Mouse (Mus musculus): ENCODE data around the gene Ppp1r9a. TPM values are rescaled to one million over a fixed set of nuclear protein-coding genes. Genes with fewer than 3 reads are reported as not detected.

The Ppp1r9a gene
- total and polyA plus RNA-seq, 3 experiments: 0.03 TPM; not detected in 2

GRCm38 (mm10) chr6:5026772-5027171 lies 124.1 kb downstream of the Ppp1r9a start:
- TF ChIP-seq ZNF384 (IDR thresholded peaks at IDR 0.05; ENCODE audit: low read depth, low read length): no peak
- no peak for TF ChIP-seq SMC3 (IDR thresholded peaks at IDR 0.05; ENCODE audit: low read depth, low read length)
- no peak for TF ChIP-seq MAZ (IDR thresholded peaks at IDR 0.05; ENCODE audit: low read depth, low read length)
- TF ChIP-seq RCOR1 (IDR thresholded peaks at IDR 0.05; ENCODE audit: low read depth, low read length): no peak
- no peak for DNase-seq (ENCODE audit: low read depth, low spot score)
- Histone ChIP-seq H3K27ac (ENCODE audit: control insufficient read depth, low read depth, low read length) (no peak overlapping the region), H3K4me1 (ENCODE audit: control insufficient read depth in 1 of 2, insufficient read depth in 2 of 2, low read length in 2 of 2) (no peaks in the 10 kb centered on the region), H3K9ac (ENCODE audit: control insufficient read depth, low read depth, low read length, poor library complexity, severe bottlenecking) (no peak overlapping the region), H3K4me3 (ENCODE audit: control insufficient read depth in 1 of 2, insufficient read depth in 1 of 2, low read depth in 2 of 2, low read length in 2 of 2) (no peak overlapping the region), H3K79me2 (ENCODE audit: control insufficient read depth, insufficient read depth, low read length, poor library complexity) (no peaks in the 10 kb centered on the region), H3K36me3 (ENCODE audit: control insufficient read depth in 1 of 2, insufficient read depth in 2 of 2, low read length in 2 of 2) (no peaks in the 10 kb centered on the region), H3K9me3 (replicated peaks; ENCODE audit: insufficient read depth, low read length) (no peaks in the 10 kb centered on the region), H3K27me3 (ENCODE audit: control insufficient read depth in 1 of 2, insufficient read depth in 2 of 2, low read length in 2 of 2) (peaks cover 7 to 18% of the 10 kb centered on the region in 2 experiments)

DNA sequence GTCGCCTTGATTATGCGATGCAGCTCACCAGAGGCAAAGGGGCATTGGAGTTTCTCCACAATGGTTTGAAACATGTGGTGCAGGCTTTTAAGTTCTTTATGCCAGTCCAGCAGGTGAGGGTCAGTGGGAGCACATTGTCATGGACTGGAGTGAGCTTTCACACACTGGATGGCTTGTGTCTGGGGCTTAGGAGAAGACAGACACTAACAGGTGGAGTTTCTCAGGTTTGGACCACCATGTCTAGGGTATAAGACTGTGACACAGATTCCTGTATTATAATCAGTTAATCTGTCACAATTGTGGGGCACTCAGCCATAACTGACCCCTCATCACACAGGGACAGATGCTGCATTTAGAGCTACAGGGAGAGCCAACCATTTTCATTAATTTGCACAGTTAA lies 124.5 kb downstream of the Ppp1r9a start:
- Histone ChIP-seq H3K4me1 (ENCODE audit: control insufficient read depth in 1 of 2, insufficient read depth in 2 of 2, low read length in 2 of 2) (no peaks in the 10 kb centered on the region), H3K27ac (ENCODE audit: control insufficient read depth, low read depth, low read length) (no peak overlapping the region), H3K79me2 (ENCODE audit: control insufficient read depth, insufficient read depth, low read length, poor library complexity) (no peaks in the 10 kb centered on the region), H3K9me3 (replicated peaks; ENCODE audit: insufficient read depth, low read length) (no peaks in the 10 kb centered on the region), H3K9ac (ENCODE audit: control insufficient read depth, low read depth, low read length, poor library complexity, severe bottlenecking) (no peak overlapping the region), H3K4me3 (ENCODE audit: control insufficient read depth in 1 of 2, insufficient read depth in 1 of 2, low read depth in 2 of 2, low read length in 2 of 2) (no peak overlapping the region), H3K27me3 (ENCODE audit: control insufficient read depth in 1 of 2, insufficient read depth in 2 of 2, low read length in 2 of 2) (peaks cover 7 to 18% of the 10 kb centered on the region in 2 experiments), H3K36me3 (ENCODE audit: control insufficient read depth in 1 of 2, insufficient read depth in 2 of 2, low read length in 2 of 2) (no peaks in the 10 kb centered on the region)
- DNase-seq (ENCODE audit: low read depth, low spot score): no peak
- TF ChIP-seq ETS1 (IDR thresholded peaks at IDR 0.05; ENCODE audit: low read depth, low read length) (no peak), HCFC1 (IDR thresholded peaks at IDR 0.05; ENCODE audit: low read depth, low read length) (no peak), POLR2AphosphoS2 (IDR thresholded peaks at IDR 0.05; ENCODE audit: low read length) (no peak), ZC3H11A (IDR thresholded peaks at IDR 0.05; ENCODE audit: low read depth, low read length) (no peak), GATA1 (IDR thresholded peaks at IDR 0.05; ENCODE audit: low read depth, low read length) (no peak), BHLHE40 (IDR thresholded peaks at IDR 0.05; ENCODE audit: borderline replicate concordance, low read depth, low read length) (no peak), GABPA (IDR thresholded peaks at IDR 0.05; ENCODE audit: low read depth, low read length) (no peak), POLR2A (IDR thresholded peaks at IDR 0.05; ENCODE audit: control insufficient read depth in 1 of 2, insufficient read depth in 1 of 2, low read depth in 1 of 2, low read length in 2 of 2, poor library complexity in 1 of 2) (no peak), RCOR1 (IDR thresholded peaks at IDR 0.05; ENCODE audit: low read depth, low read length) (no peak), MYC (IDR thresholded peaks at IDR 0.05; ENCODE audit: low read depth, low read length) (no peak), NRF1 (IDR thresholded peaks at IDR 0.05; ENCODE audit: insufficient read depth, low read depth, low read length, poor library complexity, severe bottlenecking) (no peak), MAX (IDR thresholded peaks at IDR 0.05; ENCODE audit: low read length) (no peak), JUND (IDR thresholded peaks at IDR 0.05; ENCODE audit: low read depth, low read length) (no peak), POLR2AphosphoS5 (IDR thresholded peaks at IDR 0.05; ENCODE audit: borderline replicate concordance, low read depth, low read length) (no peak), SIN3A (IDR thresholded peaks at IDR 0.05; ENCODE audit: low read length) (no peak)
